Mouse (Mus musculus) forebrain, postnatal 0 days (tissue): ENCODE results near the gene Trp53i11. TPM values are rescaled to one million over a fixed set of nuclear protein-coding genes. Genes with fewer than 3 reads are reported as not detected.

Experiments
- ATAC-seq: fragments of 200-750 bp; cut with Nextera tagmentation; 2 replicates; pipeline ENCODE4 v1.8.0; 2017; ENCODE audit warnings: mild to moderate bottlenecking, moderate library complexity
- DNase-seq: peaks from one replicate; pipeline ENCODE4 v3.0.0-alpha.2; 2015
- H3K27ac ChIP-seq: fragments of 300-500 bp; sonication (generic); 2 replicates; pipeline ENCODE4 v1.5.1; 2014; ENCODE audit warnings: low read depth, mild to moderate bottlenecking, antibody characterized with exemption, low read length, moderate library complexity, mixed read lengths
- H3K27me3 ChIP-seq: fragments of 300-500 bp; sonication (generic); 2 replicates; pipeline ENCODE4 v1.6.1; 2014; ENCODE audit warnings: mild to moderate bottlenecking, low read length, mixed read lengths; ENCODE audit not compliant: insufficient read depth
- H3K36me3 ChIP-seq: fragments of 300-500 bp; sonication (generic); 2 replicates; pipeline ENCODE4 v1.6.1; 2014; ENCODE audit warnings: mild to moderate bottlenecking, moderate library complexity; ENCODE audit not compliant: insufficient read depth
- H3K4me1 ChIP-seq: fragments of 300-500 bp; sonication (generic); 2 replicates; pipeline ENCODE4 v1.6.1; 2014; ENCODE audit warnings: antibody characterized with exemption; ENCODE audit not compliant: insufficient read depth
- H3K4me2 ChIP-seq: fragments of 300-500 bp; sonication (generic); 2 replicates; pipeline ENCODE4 v1.6.1; 2014; ENCODE audit warnings: low read depth, mild to moderate bottlenecking, moderate library complexity
- H3K4me3 ChIP-seq: fragments of 300-500 bp; sonication (generic); 2 replicates; pipeline ENCODE4 v1.5.1; 2014; ENCODE audit warnings: low read depth, low read length, mixed read lengths
- H3K9ac ChIP-seq: fragments of 300-500 bp; sonication (generic); 2 replicates; pipeline ENCODE4 v1.6.1; 2014; ENCODE audit warnings: mild to moderate bottlenecking
- H3K9me3 ChIP-seq: fragments of 300-500 bp; sonication (generic); 2 replicates; pipeline ENCODE4 v1.6.1; 2016; ENCODE audit warnings: low read length
- CTCF ChIP-seq: sonication (generic); IDR thresholded peaks from 2 replicates; pipeline ENCODE4 v1.5.1; 2016; ENCODE audit warnings: antibody characterized with exemption, control low read depth, low read depth
- WGBS: fragments of 180-500 bp; shearing (Covaris S2); extraction: QIAGEN DNeasy Blood & Tissue Kit; methylation state at CpG from one replicate; pipeline ENCODE4 v1.1.7; 2014; 5-methylcytosine and 5-hydroxymethylcytosine counted together
- polyA plus RNA-seq: library from polyadenylated mRNA; unstranded; fragments of >200 nt; fragmentation: Nextera tagmentation; extraction: Ambion mirVana; gene quantifications from 2 replicates; pipeline ENCODE4 v1.2.1, GENCODE M21; 2015
- total RNA-seq: library from RNA; depleted of rRNA; stranded (reverse); fragments of >200 nt; gene quantifications from 2 replicates; pipeline ENCODE4 v1.2.3, GENCODE M21; 2014

Trp53i11 gene
- total and polyA plus RNA-seq, 2 experiments from 2014 or later = 95.2 to 132 TPM

DNA sequence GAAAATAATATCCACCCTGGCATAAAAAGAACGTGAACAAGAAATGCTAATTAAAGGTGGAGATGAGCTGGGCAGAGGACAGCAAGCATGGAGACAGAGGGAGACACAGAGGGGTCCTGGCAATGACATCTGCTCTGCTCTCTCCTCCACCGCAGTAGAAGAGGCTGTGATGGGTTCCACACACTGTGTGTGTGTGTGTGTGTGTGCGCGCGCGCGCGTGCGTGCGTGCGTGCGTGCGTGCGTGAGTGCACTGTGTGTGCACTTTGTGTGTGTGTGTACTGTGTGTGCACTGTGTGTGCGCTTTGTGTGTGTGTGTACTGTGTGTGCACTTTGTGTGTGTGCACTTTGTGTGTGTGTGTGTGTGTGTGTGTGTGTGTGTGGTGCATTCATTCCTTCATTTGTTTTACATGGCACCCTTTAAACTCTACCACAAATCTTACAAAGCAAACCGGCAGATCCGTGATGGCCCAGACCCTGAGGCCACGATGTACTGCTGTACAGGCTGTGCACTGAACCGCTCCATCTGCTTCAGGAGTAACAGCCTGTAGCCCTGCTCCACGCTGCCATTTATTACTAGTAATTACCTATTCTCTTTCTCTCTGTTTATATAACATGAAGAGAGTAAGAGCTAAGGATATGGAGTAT, 9.6 kb upstream of the Trp53i11 start:
- no peak for TF ChIP-seq CTCF
- no peak overlapping the region for H3K9ac ChIP-seq
- H3K27me3 ChIP-seq = no peaks in the 10 kb centered on the region
- no peak overlapping the region for H3K4me3 ChIP-seq
- DNase-seq = no peak
- ATAC-seq = no peak
- no peaks in the 10 kb centered on the region for H3K9me3 ChIP-seq
- no peak overlapping the region for H3K27ac ChIP-seq
- 70% methylated on average over 20 of the region's 20 CpGs for WGBS
- H3K36me3 ChIP-seq = no peaks in the 10 kb centered on the region
- H3K4me1 ChIP-seq = peaks cover 29% of the 10 kb centered on the region
- H3K4me2 ChIP-seq = no peak overlapping the region

DNA sequence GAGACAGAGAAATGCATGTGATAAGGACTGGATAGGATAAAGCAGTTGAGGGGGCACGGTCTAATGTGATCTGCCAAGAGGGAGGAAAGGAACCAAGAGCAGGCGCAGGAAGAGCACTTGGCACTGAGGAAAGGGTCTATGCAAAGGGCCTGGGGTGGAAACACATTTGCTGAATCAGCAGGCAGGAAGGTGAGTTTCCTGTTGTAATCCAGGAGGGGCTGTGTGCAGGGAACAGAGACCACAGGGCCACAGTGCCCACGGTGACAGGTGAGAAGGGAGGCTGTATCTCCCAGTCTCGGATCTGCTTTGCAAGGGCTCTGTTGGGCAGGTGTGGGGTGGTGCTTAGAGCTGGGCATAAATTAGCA, 9.1 kb upstream of the Trp53i11 start:
- no peak overlapping the region for H3K9ac ChIP-seq
- no peak for TF ChIP-seq CTCF
- no peaks in the 10 kb centered on the region for H3K9me3 ChIP-seq
- no peak for ATAC-seq
- H3K27ac ChIP-seq = no peak overlapping the region
- H3K36me3 ChIP-seq = no peaks in the 10 kb centered on the region
- no peak overlapping the region for H3K4me3 ChIP-seq
- WGBS = 73% methylated on average over 4 of the region's 4 CpGs
- DNase-seq = no peak
- no peaks in the 10 kb centered on the region for H3K27me3 ChIP-seq
- peaks cover 29% of the 10 kb centered on the region for H3K4me1 ChIP-seq
- no peak overlapping the region for H3K4me2 ChIP-seq

DNA sequence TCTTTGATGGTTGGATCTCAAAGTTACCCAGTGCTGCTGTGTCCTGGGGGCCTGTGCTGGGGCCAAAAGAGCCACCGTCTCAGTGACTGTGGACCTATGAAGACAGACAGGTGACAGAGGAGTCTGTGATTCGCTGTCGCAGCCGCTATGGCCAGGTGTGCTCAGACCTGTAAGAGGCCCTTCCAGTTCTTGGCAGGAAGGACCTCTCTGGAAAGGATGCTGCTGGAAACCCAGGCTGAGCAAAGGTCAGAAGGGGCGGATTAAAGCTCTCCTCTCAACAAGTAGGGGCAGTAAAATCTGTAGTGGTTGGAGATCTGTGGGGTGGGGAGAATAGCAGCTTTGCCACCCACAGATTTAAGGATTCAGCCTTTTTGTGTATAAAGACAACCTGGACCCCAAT, 7.7 kb upstream of the Trp53i11 start:
- H3K4me3 ChIP-seq = no peak overlapping the region
- peak overlapping the region; percentile 69 for H3K4me2 ChIP-seq
- H3K27ac ChIP-seq = no peak overlapping the region
- peak overlapping the region; percentile 68 for H3K9ac ChIP-seq
- no peaks in the 10 kb centered on the region for H3K27me3 ChIP-seq
- H3K36me3 ChIP-seq = no peaks in the 10 kb centered on the region
- H3K9me3 ChIP-seq = no peaks in the 10 kb centered on the region
- ATAC-seq = no peak
- no peak for TF ChIP-seq CTCF
- H3K4me1 ChIP-seq = peaks cover 24% of the 10 kb centered on the region
- no peak for DNase-seq
- 66% methylated on average over 5 of the region's 5 CpGs for WGBS

DNA sequence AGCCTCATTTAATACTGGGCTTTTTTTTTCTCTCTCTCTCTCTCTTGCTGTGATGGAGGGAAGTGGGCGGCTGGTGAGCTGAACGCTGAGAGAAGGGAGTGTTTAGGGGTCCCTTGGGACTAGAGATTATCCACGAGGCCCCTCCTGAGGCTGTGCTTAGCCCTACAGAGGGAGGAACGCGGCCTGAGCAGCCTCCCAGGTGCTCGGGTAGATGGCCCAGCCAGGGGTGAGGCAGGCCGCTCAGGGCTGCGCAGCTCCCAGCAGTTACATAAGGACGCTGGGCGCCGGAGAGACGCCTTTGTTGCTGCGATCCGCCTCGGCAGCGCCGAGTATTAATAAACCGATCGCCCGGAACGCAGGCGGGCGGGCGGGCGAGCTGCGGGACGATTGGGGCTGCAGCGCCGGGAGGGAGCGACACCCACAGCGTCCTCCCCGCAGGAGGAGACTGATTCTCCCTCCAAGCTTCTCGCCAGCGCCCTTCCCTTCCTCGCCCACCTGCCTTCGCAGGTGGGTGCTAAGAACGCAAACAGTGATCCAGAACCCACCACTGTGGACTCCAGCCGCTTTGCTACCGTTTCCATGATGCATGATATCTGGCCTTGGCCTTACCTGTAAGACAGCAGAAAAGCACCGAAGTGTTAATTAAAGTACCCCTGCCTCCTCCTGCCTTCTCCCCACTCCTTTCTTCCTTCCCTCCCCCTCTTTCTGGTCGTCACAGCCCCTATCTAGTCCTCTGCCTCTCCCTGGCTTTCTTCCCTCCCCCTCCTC, 7.1 kb upstream of the Trp53i11 start:
- Histone ChIP-seq H3K4me3 (peak overlapping the region; percentile 32), H3K9ac (peak overlapping the region; percentile 68), H3K36me3 (no peaks in the 10 kb centered on the region), H3K27me3 (no peaks in the 10 kb centered on the region), H3K4me2 (peak overlapping the region; percentile 69), H3K27ac (peak overlapping the region; percentile 59; the same call in 1 of the 2 replicates), H3K9me3 (no peaks in the 10 kb centered on the region), H3K4me1 (peaks cover 24% of the 10 kb centered on the region)
- ATAC-seq (peak; percentile 30), DNase-seq (peak; percentile 64)
- 4% methylated on average over 36 of the region's 41 CpGs for WGBS
- no peak for TF ChIP-seq CTCF

DNA sequence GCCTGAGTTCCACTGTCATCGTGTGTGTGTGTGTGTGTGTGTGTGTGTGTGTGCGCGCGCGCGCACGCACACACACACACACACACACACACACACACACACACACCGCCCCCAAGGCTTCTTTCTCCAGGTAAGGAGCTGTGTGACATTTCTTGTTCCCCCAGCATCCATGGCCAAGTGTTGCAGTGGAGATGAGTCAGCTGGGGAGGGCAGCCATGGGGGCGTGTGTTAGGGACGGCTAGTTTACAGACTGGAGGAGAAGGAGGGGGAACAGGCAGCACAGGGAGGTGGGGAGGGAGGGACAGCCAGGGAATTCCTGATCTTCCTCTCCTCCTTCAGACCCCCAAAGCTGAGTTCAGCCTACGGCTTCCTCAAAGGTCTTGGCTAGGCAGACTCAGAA, 4.5 kb upstream of the Trp53i11 start:
- Histone ChIP-seq H3K27ac (no peak overlapping the region), H3K4me3 (no peak overlapping the region), H3K4me1 (peaks cover 14% of the 10 kb centered on the region), H3K9me3 (no peaks in the 10 kb centered on the region), H3K4me2 (no peak overlapping the region), H3K36me3 (no peaks in the 10 kb centered on the region), H3K27me3 (no peaks in the 10 kb centered on the region), H3K9ac (no peak overlapping the region)
- 82% methylated on average over 11 of the region's 11 CpGs for WGBS
- no peak for ATAC-seq
- no peak for DNase-seq
- no peak for TF ChIP-seq CTCF

DNA sequence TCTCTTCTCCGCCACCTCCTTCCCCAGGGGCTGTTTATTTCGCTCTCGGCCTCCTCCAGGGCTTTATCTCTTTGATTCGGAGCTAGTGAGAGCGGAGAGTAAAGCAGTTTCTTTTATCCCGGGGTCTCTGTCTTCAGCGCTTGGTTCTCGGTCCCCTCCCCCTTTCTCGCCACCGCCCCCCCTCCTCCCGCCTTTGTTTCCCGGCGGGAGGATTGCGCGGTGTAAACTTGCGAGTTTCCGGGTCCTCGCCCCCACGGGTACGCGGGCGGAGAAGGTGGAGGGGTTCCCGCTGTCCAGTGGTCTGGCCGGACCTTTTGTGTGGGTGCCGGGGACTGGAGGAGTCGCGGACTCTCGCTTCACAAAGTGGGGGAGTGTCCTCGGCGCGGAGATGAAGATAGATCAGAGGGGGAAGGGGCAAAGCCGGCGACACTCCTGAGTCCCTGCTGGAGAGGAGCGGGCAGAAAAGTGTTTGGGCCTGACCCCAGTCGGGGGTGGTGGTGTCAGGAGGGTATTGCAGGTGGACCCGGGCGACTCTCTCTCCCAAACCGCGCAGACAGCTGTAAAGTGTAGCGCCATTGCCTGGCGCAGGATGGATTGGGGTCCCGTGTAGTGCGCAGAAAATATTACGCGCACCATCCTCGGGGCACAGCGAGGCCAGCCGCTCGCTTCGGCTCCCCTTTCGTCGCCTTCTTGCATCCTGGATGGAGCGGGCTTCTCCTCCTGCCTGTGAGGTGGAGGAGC, 842 bp downstream of the Trp53i11 start:
- H3K36me3 ChIP-seq = no peaks in the 10 kb centered on the region
- H3K4me1 ChIP-seq = peaks cover 30% of the 10 kb centered on the region
- no peaks in the 10 kb centered on the region for H3K9me3 ChIP-seq
- peak overlapping the region; percentile 91 for H3K4me2 ChIP-seq
- peak; percentile 14; the same call in 1 of the 2 replicates for ATAC-seq
- H3K9ac ChIP-seq = peak overlapping the region; percentile 90
- TF ChIP-seq CTCF = no peak; the same call in 1 of the 2 replicates
- H3K27ac ChIP-seq = peak overlapping the region; percentile 91
- H3K4me3 ChIP-seq = peak overlapping the region; percentile 81
- peak; percentile 70 for DNase-seq
- no peaks in the 10 kb centered on the region for H3K27me3 ChIP-seq
- WGBS = under 1% methylated on average over 51 of the region's 53 CpGs
